In genomic region chr1:135096312-135096711, GRCm38 (mm10) we compare ENCODE assay signal across 23 mouse cellular contexts. TPM values are rescaled to one million over a fixed set of nuclear protein-coding genes. Genes with fewer than 3 reads are reported as not detected.
DNase-seq lines count a peak whose midpoint lies in the region; ATAC-seq and TF ChIP-seq lines count a peak whose summit lies in the region.
"Had no signal": no experiment of that assay in that cellular context is flagged by ENCODE, and none has a peak within 500 bp of the region (broad histone marks: within the 10 kb centered on the region; RNA-seq: fewer than 3 reads in every experiment).

No protein-coding gene starts in this region.

- ATAC-seq in forebrain, postnatal 0 days, result no peak
- ATAC-seq: forebrain, embryonic 13.5 days; intestine, embryonic 16.5 days; midbrain, embryonic 16.5 days had no signal

- intact Hi-C loops in left cerebral cortex, postnatal 36 days (cut with DNase I), result no loop called here
- intact Hi-C loops in left cerebral cortex, postnatal 4 days (cut with DNase I), result no loop called here

- TF ChIP-seq POLR2A in brain, embryonic 14.5 days (IDR thresholded peaks at IDR 0.05; ENCODE audit: borderline replicate concordance, extremely low read depth, insufficient read depth, insufficient read length, poor library complexity, severe bottlenecking), result no peak

- H3K36me3 ChIP-seq in forebrain, postnatal 0 days (ENCODE audit: insufficient read depth), result no peaks in the 10 kb centered on the region
- H3K36me3 ChIP-seq in forebrain, embryonic 10.5 days (replicated peaks), result no peaks in the 10 kb centered on the region
- H3K36me3 ChIP-seq: heart, embryonic 10.5 days; hindbrain, embryonic 15.5 days; limb, embryonic 13.5 days; liver, embryonic 15.5 days; stomach, embryonic 15.5 days had no signal

- H3K27me3 ChIP-seq in forebrain, postnatal 0 days (ENCODE audit: insufficient read depth, low read length), result no peaks in the 10 kb centered on the region; the same call in 1 of the 2 replicates
- peaks cover 29% of the 10 kb centered on the region for H3K27me3 ChIP-seq in forebrain, embryonic 10.5 days (ENCODE audit: poor library complexity, severe bottlenecking)

- WGBS in forebrain, postnatal 0 days, result 61% methylated on average over 11 of the region's 11 CpGs
- 92% methylated on average over 11 of the region's 11 CpGs for WGBS in forebrain, embryonic 10.5 days

- no peak overlapping the region for H3K27ac ChIP-seq in forebrain, postnatal 0 days (ENCODE audit: low read depth, low read length)
- no peak overlapping the region for H3K27ac ChIP-seq in forebrain, embryonic 10.5 days
- H3K27ac ChIP-seq: forebrain, embryonic 13.5 days; hindbrain, embryonic 15.5 days; limb, embryonic 13.5 days; liver, embryonic 15.5 days; stomach, embryonic 15.5 days had no signal

- no peaks in the 10 kb centered on the region for H3K9me3 ChIP-seq in forebrain, postnatal 0 days (ENCODE audit: low read length)
- no peaks in the 10 kb centered on the region for H3K9me3 ChIP-seq in forebrain, embryonic 10.5 days
- H3K9me3 ChIP-seq: forebrain, embryonic 13.5 days; heart, embryonic 10.5 days; hindbrain, embryonic 15.5 days; limb, embryonic 13.5 days; liver, embryonic 15.5 days; stomach, embryonic 15.5 days had no signal

- H3K4me1 ChIP-seq in forebrain, postnatal 0 days (ENCODE audit: insufficient read depth), result no peaks in the 10 kb centered on the region
- 0 out of 2 replicates have a peak, but pooled peaks cover 3% of the 10 kb centered on the region for H3K4me1 ChIP-seq in forebrain, embryonic 10.5 days
- H3K4me1 ChIP-seq: hindbrain, embryonic 15.5 days; stomach, embryonic 15.5 days had no signal

- no peak overlapping the region for H3K4me2 ChIP-seq in forebrain, postnatal 0 days (ENCODE audit: low read depth)
- H3K4me2 ChIP-seq: forebrain, embryonic 13.5 days; hindbrain, embryonic 15.5 days; limb, embryonic 13.5 days; liver, embryonic 15.5 days; stomach, embryonic 15.5 days had no signal

- DNase-seq in forebrain, postnatal 0 days, result peak; percentile 24
- no peak for DNase-seq in forebrain, embryonic 10.5 days (ENCODE audit: extremely low spot score, low spot score)
- peak; percentile 21 to 31 for DNase-seq in left cerebral cortex, postnatal 36 days (ENCODE audit: low spot score in 2 of 2)
- DNase-seq in left cerebral cortex, postnatal 4 days, result no peak
- DNase-seq in brain, embryonic 14.5 days (ENCODE audit: low read depth), result peak; percentile 33
- peak; percentile 76 for DNase-seq in layer of hippocampus, postnatal 36 days
- no peak for DNase-seq in B cell, adult 2 months
- DNase-seq in ovary, postnatal 10 days (ENCODE audit: low spot score), result no peak
- DNase-seq: cerebellum, adult 11 months; cerebellum, postnatal 14 days; embryo, embryonic 11 days; gastrocnemius, postnatal 36 days; lung, postnatal 14 days; spleen, adult 18-20 months had no signal

- H3K4me3 ChIP-seq in forebrain, postnatal 0 days (ENCODE audit: low read depth, low read length), result no peak overlapping the region
- H3K4me3 ChIP-seq in forebrain, embryonic 10.5 days, result no peak overlapping the region
- H3K4me3 ChIP-seq: forebrain, embryonic 13.5 days; heart, embryonic 10.5 days; hindbrain, embryonic 15.5 days; limb, embryonic 13.5 days; liver, embryonic 15.5 days; stomach, embryonic 15.5 days had no signal

- TF ChIP-seq CTCF in forebrain, postnatal 0 days (IDR thresholded peaks at IDR 0.05; ENCODE audit: low read depth), result no peak
- TF ChIP-seq CTCF in brain, embryonic 14.5 days (IDR thresholded peaks at IDR 0.05; ENCODE audit: borderline replicate concordance, extremely low read depth, insufficient read depth, insufficient read length), result no peak

- H3K9ac ChIP-seq in forebrain, postnatal 0 days, result no peak overlapping the region
- H3K9ac ChIP-seq: forebrain, embryonic 13.5 days; hindbrain, embryonic 15.5 days; limb, embryonic 13.5 days; liver, embryonic 15.5 days; stomach, embryonic 15.5 days had no signal

RNA-seq across cellular contexts. Expression of gene Lgr6, which starts 8.8 kb away (rescaled TPM):
- total RNA-seq in forebrain, postnatal 0 days (2014; rRNA removed), result 1.8 and 2.8 TPM in 2 replicates
- polyA plus RNA-seq in forebrain, postnatal 0 days (2015; fragmentation: Nextera tagmentation; extraction: Ambion mirVana), result 1.1 and 1.6 TPM in 2 replicates
- polyA plus RNA-seq in forebrain, embryonic 10.5 days (2016; fragmentation: Nextera tagmentation; extraction: Ambion mirVana), result 0.07 and 0.14 TPM in 2 replicates
- total RNA-seq in left cerebral cortex, postnatal 36 days (2021), result 1 to 10 TPM; 1.6 to 1.7 TPM
- 1 to 10 TPM; 1.6 to 2.3 TPM for total RNA-seq in left cerebral cortex, postnatal 4 days (2021)
- 0.38 and 0.63 TPM in 2 replicates for polyA plus RNA-seq in brain, embryonic 14.5 days (2012; rRNA removed)
- 1 to 10 TPM; 1.7 to 1.8 TPM for total RNA-seq in layer of hippocampus, postnatal 36 days (2021)
- total RNA-seq: megakaryocyte-erythroid progenitor cell, adult 5-6 weeks had no signal

RNA-seq across cellular contexts. Expression of gene Ptpn7, which starts 36.2 kb away (rescaled TPM):
- 0.10 and 0.31 TPM in 2 replicates for total RNA-seq in forebrain, postnatal 0 days (2014; rRNA removed)
- 0.12 and 0.15 TPM in 2 replicates for polyA plus RNA-seq in forebrain, postnatal 0 days (2015; fragmentation: Nextera tagmentation; extraction: Ambion mirVana)
- polyA plus RNA-seq in forebrain, embryonic 10.5 days (2016; fragmentation: Nextera tagmentation; extraction: Ambion mirVana), result 1.9 and 2.3 TPM in 2 replicates
- under 1 TPM; 0.35 to 0.59 TPM for total RNA-seq in left cerebral cortex, postnatal 36 days (2021)
- under 1 TPM; 0.10 to 0.24 TPM for total RNA-seq in left cerebral cortex, postnatal 4 days (2021)
- 0.45 and 0.46 TPM in 2 replicates for polyA plus RNA-seq in brain, embryonic 14.5 days (2012; rRNA removed)
- total RNA-seq in layer of hippocampus, postnatal 36 days (2021), result not detected

RNA-seq across cellular contexts. Expression of gene Arl8a, which starts 50.3 kb away (rescaled TPM):
- total RNA-seq in forebrain, postnatal 0 days (2014; rRNA removed), result 315 and 344 TPM in 2 replicates
- 428 and 457 TPM in 2 replicates for polyA plus RNA-seq in forebrain, postnatal 0 days (2015; fragmentation: Nextera tagmentation; extraction: Ambion mirVana)
- polyA plus RNA-seq in forebrain, embryonic 10.5 days (2016; fragmentation: Nextera tagmentation; extraction: Ambion mirVana), result 37.6 and 39.2 TPM in 2 replicates
- total RNA-seq in left cerebral cortex, postnatal 36 days (2021), result 100 to 1,000 TPM; 252 to 292 TPM
- total RNA-seq in left cerebral cortex, postnatal 4 days (2021), result 100 to 1,000 TPM; 508 to 512 TPM
- 333 and 385 TPM in 2 replicates for polyA plus RNA-seq in brain, embryonic 14.5 days (2012; rRNA removed)
- 100 to 1,000 TPM; 251 to 253 TPM for total RNA-seq in layer of hippocampus, postnatal 36 days (2021)

Comparison
In these comparisons a context has a peak if more than half of its experiments do, and no peak if none do; other contexts are left out.
1. DNase-seq: peak in forebrain, postnatal 0 days (single experiment), left cerebral cortex, postnatal 36 days (2 of 2), brain, embryonic 14.5 days (single experiment) and layer of hippocampus, postnatal 36 days (2 of 2); none in forebrain, embryonic 10.5 days (single experiment), left cerebral cortex, postnatal 4 days (single experiment), B cell, adult 2 months (0 of 2) and ovary, postnatal 10 days (single experiment).